Mouse (Mus musculus) testis, postnatal 10 days (tissue): ENCODE data around the gene Cmc1.

ENCODE experiments used
- DNase-seq: peaks from one replicate; pipeline ENCODE4 v3.0.0; 2021; ENCODE audit warnings: low spot score

Cmc1 gene

GRCm38 (mm10) chr9:118031694-118032093 lies 118.3 kb downstream of the Cmc1 start:
- DNase-seq = no peak

GRCm38 (mm10) chr9:118030252-118030651 lies 119.7 kb downstream of the Cmc1 start:
- DNase-seq = no peak

- no peak for DNase-seq
Measured at GRCm38 (mm10) chr9:118029490-118029889, 120.5 kb downstream of the Cmc1 start.

GRCm38 (mm10) chr9:118024966-118025365 lies 125.0 kb downstream of the Cmc1 start:
- no peak for DNase-seq
